Mouse (Mus musculus) adrenal gland, postnatal 4 days (tissue): ENCODE measurements around the gene Gba. TPM values are rescaled to one million over a fixed set of nuclear protein-coding genes. Genes with fewer than 3 reads are reported as not detected.
A peak's percentile ranks its signal among the peaks of the same experiment; 100 is the strongest.

Experiments used
- DNase-seq, 2 experiments: peaks; one replicate each; pipeline ENCODE4 v3.0.0; 2021 to 2022; ENCODE audit warnings: low spot score in 2 of 2, mixed read lengths in 2 of 2
- microRNA-seq: library from miRNA; unstranded; fragments of <30 nt; microRNA quantifications from one replicate; pipeline ENCODE4 v1.2.0, GENCODE M21; 2021
- total RNA-seq, 2 experiments: library from RNA; stranded (reverse); gene quantifications; 2 replicates each; pipeline ENCODE4 v1.2.3; 2021

Gba gene
- total RNA-seq, 2 experiments from 2014 or later = 60.8 to 61.2 TPM

- DNase-seq = no peak
Measured at GRCm38 (mm10) chr3:89236516-89236915, 33.8 kb downstream of the Gba start.

- no peak for DNase-seq
Measured at GRCm38 (mm10) chr3:89237682-89238081, 35.0 kb downstream of the Gba start.

GRCm38 (mm10) chr3:89238494-89238893 is 35.8 kb downstream of the Gba start:
- no peak for DNase-seq

- DNase-seq = peak in 1 of 2 experiments; percentile 37
Measured at GRCm38 (mm10) chr3:89242331-89242895, 39.7 kb downstream of the Gba start.

GRCm38 (mm10) chr3:89243609-89244008 is 40.9 kb downstream of the Gba start:
- DNase-seq = no peak

GRCm38 (mm10) chr3:89244158-89244981 is 41.6 kb downstream of the Gba start:
- no peak for DNase-seq

GRCm38 (mm10) chr3:89244982-89245687 is 42.4 kb downstream of the Gba start:
- no peak for DNase-seq

- no peak for DNase-seq
Measured at GRCm38 (mm10) chr3:89245688-89246171, 43.0 kb downstream of the Gba start, which contains the start of gene Krtcap2. Gene Krtcap2 (plus strand): TSS chr3:89245966.

GRCm38 (mm10) chr3:89246261-89247100 is 43.8 kb downstream of the Gba start, which contains the start of gene Trim46:
Gene Trim46 (minus strand): TSS chr3:89246309.
- peak; percentile 66 to 81 for DNase-seq

- DNase-seq = no peak
Measured at GRCm38 (mm10) chr3:89247466-89247865, 44.7 kb downstream of the Gba start.

- DNase-seq = no peak
Measured at GRCm38 (mm10) chr3:89250435-89251040, 47.8 kb downstream of the Gba start.

GRCm38 (mm10) chr3:89251365-89251895 is 48.7 kb downstream of the Gba start:
- DNase-seq = no peak

- DNase-seq = no peak
Measured at GRCm38 (mm10) chr3:89254994-89255393, 52.3 kb downstream of the Gba start.

- DNase-seq = no peak
Measured at GRCm38 (mm10) chr3:89256177-89256576, 53.4 kb downstream of the Gba start.

Small RNA genes lying within 50 kb of the gene (microRNA-seq; reads per million reads assigned to microRNA genes)
- gene Mir92b = 92.3 reads per million, percentile 45 among the genes with 10 or more reads in this experiment

Other genes with a start within 250 kb of the Gba start
- gene Rusc1, start 109.6 kb upstream of the Gba start, total RNA-seq = 10 to 100 TPM; 21.9 to 27.4 TPM
- gene Gm43738, start 101.8 kb upstream of the Gba start, total RNA-seq = not detected
- 10 to 100 TPM; 79.4 to 85.0 TPM for gene Fdps, start 101.0 kb upstream of the Gba start, total RNA-seq
- gene Pklr, start 66.8 kb upstream of the Gba start, total RNA-seq = 10 to 100 TPM; 11.2 to 24.5 TPM
- gene Hcn3, start 42.7 kb upstream of the Gba start, total RNA-seq = 10 to 100 TPM; 15.0 to 17.8 TPM
- gene Clk2, start 38.1 kb upstream of the Gba start, total RNA-seq = 100 to 1,000 TPM; 103 TPM
- gene Scamp3, start 25.5 kb upstream of the Gba start, total RNA-seq = 100 to 1,000 TPM; 114 to 122 TPM
- 10 to 100 TPM; 27.2 to 34.1 TPM for gene Fam189b, start 19.8 kb upstream of the Gba start, total RNA-seq
- gene Thbs3, start 12.3 kb downstream of the Gba start, total RNA-seq = 10 to 100 TPM; 31.1 to 36.7 TPM
- 100 to 1,000 TPM; 179 to 182 TPM for gene Mtx1, start 24.2 kb downstream of the Gba start, total RNA-seq
- 1 to 10 TPM; 1.2 to 8.9 TPM for gene Muc1, start 26.1 kb downstream of the Gba start, total RNA-seq
- gene Krtcap2, start 43.0 kb downstream of the Gba start, total RNA-seq = 100 to 1,000 TPM; 120 to 130 TPM
- gene Trim46, start 43.4 kb downstream of the Gba start, total RNA-seq = 1 to 10 TPM; 3.4 to 4.9 TPM
- 100 to 1,000 TPM; 108 TPM for gene Dpm3, start 56.4 kb downstream of the Gba start, total RNA-seq
- gene Slc50a1, start 67.6 kb downstream of the Gba start, total RNA-seq = 10 to 100 TPM; 62.4 to 63.1 TPM
- 10 to 100 TPM; 32.1 to 35.2 TPM for gene Efna1, start 78.2 kb downstream of the Gba start, total RNA-seq
- gene Efna3, start 120.0 kb downstream of the Gba start, total RNA-seq = 1 to 10 TPM in 1 of 2 experiments, under 1 TPM in 1; 0.84 to 1.6 TPM
- 1 to 10 TPM; 3.3 to 6.1 TPM for gene Efna4, start 135.1 kb downstream of the Gba start, total RNA-seq
- 10 to 100 TPM; 60.7 to 74.6 TPM for gene Adam15, start 147.1 kb downstream of the Gba start, total RNA-seq
- under 1 TPM; 0.25 to 0.48 TPM for gene Dcst2, start 159.0 kb downstream of the Gba start, total RNA-seq
- gene Dcst1, start 162.3 kb downstream of the Gba start, total RNA-seq = 1 to 10 TPM in 1 of 2 experiments, under 1 TPM in 1; 0.81 to 1.2 TPM
- 10 to 100 TPM; 41.8 to 47.2 TPM for gene Zbtb7b, start 191.8 kb downstream of the Gba start, total RNA-seq
- gene Lenep, start 199.9 kb downstream of the Gba start, total RNA-seq = not detected
- gene Flad1, start 208.9 kb downstream of the Gba start, total RNA-seq = 10 to 100 TPM; 30.9 to 36.8 TPM
- gene Cks1b, start 215.5 kb downstream of the Gba start, total RNA-seq = 10 to 100 TPM; 64.2 to 66.3 TPM
- gene Shc1, start 215.5 kb downstream of the Gba start, total RNA-seq = 100 to 1,000 TPM; 142 to 145 TPM
- 10 to 100 TPM; 43.0 to 44.3 TPM for gene Pygo2, start 227.3 kb downstream of the Gba start, total RNA-seq
- gene Pbxip1, start 233.8 kb downstream of the Gba start, total RNA-seq = 10 to 100 TPM; 58.7 to 58.8 TPM